Mouse (Mus musculus) ES-E14 (cell line): Measurements from ENCODE around the gene Amdhd1. TPM values are rescaled to one million over a fixed set of nuclear protein-coding genes. Genes with fewer than 3 reads are reported as not detected.

ENCODE experiments used
- DNase-seq: peaks from one replicate; pipeline ENCODE4 v3.0.0-alpha.2; 2013; ENCODE audit warnings: low read depth, low spot score
- H3K27ac ChIP-seq: 2 replicates; pipeline ENCODE4 v1.5.1; 2012; ENCODE audit warnings: low read depth, mild to moderate bottlenecking, low read length, moderate library complexity, mixed read lengths; ENCODE audit not compliant: poor library complexity, insufficient read depth, severe bottlenecking
- H3K36me3 ChIP-seq: 2 replicates; pipeline ENCODE4 v1.6.1; 2012; ENCODE audit warnings: mild to moderate bottlenecking, low read length, moderate library complexity, mixed read lengths; ENCODE audit not compliant: control insufficient read depth, poor library complexity, insufficient read depth, severe bottlenecking
- H3K4me1 ChIP-seq, 2 experiments: fragments of 150-350 bp in 1 of 2; sonication (generic) in 1 of 2; 2 replicates each; pipeline ENCODE4 v1.6.1; 2012; ENCODE audit warnings: low read length in 2 of 2, mild to moderate bottlenecking in 1 of 2, mixed read lengths in 1 of 2; ENCODE audit not compliant: control insufficient read depth in 2 of 2, insufficient read depth in 2 of 2, poor library complexity in 1 of 2
- H3K4me3 ChIP-seq, 2 experiments: fragments of 150-350 bp in 1 of 2; sonication (generic) in 1 of 2; 2 replicates each; pipeline ENCODE4 v1.5.1; 2012; ENCODE audit warnings: low read length in 2 of 2, low read depth in 1 of 2, mild to moderate bottlenecking in 1 of 2, mixed read lengths in 1 of 2; ENCODE audit not compliant: insufficient read depth in 1 of 2, poor library complexity in 1 of 2, severe bottlenecking in 1 of 2
- H3K9ac ChIP-seq: 2 replicates; pipeline ENCODE4 v1.6.1; 2012; ENCODE audit warnings: low read depth, mild to moderate bottlenecking, low read length, mixed read lengths; ENCODE audit not compliant: poor library complexity, insufficient read depth, severe bottlenecking
- H3K9me3 ChIP-seq: fragments of 150-350 bp; sonication (generic); 2 replicates; pipeline ENCODE4 v1.6.1; 2012; ENCODE audit warnings: low read depth, mild to moderate bottlenecking, low read length; ENCODE audit not compliant: control insufficient read depth, insufficient read depth
- CHD2 ChIP-seq: IDR thresholded peaks from 2 replicates; pipeline ENCODE4 v1.6.1; 2014; ENCODE audit warnings: mild to moderate bottlenecking, low read depth, low read length, inconsistent platforms
- HCFC1 ChIP-seq: IDR thresholded peaks from 2 replicates; pipeline ENCODE4 v1.6.1; 2012; ENCODE audit warnings: low read length, inconsistent platforms, borderline replicate concordance; ENCODE audit not compliant: insufficient read depth
- MAFK ChIP-seq: IDR thresholded peaks from 2 replicates; pipeline ENCODE4 v1.6.1; 2014; ENCODE audit warnings: mild to moderate bottlenecking, low read depth, low read length, inconsistent platforms; ENCODE audit not compliant: insufficient read depth
- ZC3H11A ChIP-seq: IDR thresholded peaks from 2 replicates; pipeline ENCODE4 v1.6.1; 2012; ENCODE audit warnings: low read depth, mild to moderate bottlenecking, inconsistent platforms, low read length, borderline replicate concordance
- ZNF384 ChIP-seq: IDR thresholded peaks from 2 replicates; pipeline ENCODE4 v1.6.1; 2012; ENCODE audit warnings: low read depth, low read length, inconsistent platforms
- in situ Hi-C, 2 experiments: fragments of 600-800 bp; cut with MboI; formaldehyde crosslinking; loops; one replicate each; pipeline ENCODE4 v1.15.1; 2025; ENCODE audit warnings: low sequenced_read_pairs in 2 of 2, inconsistent platforms in 1 of 2; ENCODE audit not compliant: unreplicated experiment in 2 of 2
- total RNA-seq: library from RNA; depleted of rRNA; stranded (reverse); fragments of 300-350 nt; gene quantifications from 2 replicates; pipeline ENCODE4 v1.2.3, GENCODE M21; 2012

Amdhd1 gene
- total RNA-seq, 1 experiment = 0.40 TPM

DNA sequence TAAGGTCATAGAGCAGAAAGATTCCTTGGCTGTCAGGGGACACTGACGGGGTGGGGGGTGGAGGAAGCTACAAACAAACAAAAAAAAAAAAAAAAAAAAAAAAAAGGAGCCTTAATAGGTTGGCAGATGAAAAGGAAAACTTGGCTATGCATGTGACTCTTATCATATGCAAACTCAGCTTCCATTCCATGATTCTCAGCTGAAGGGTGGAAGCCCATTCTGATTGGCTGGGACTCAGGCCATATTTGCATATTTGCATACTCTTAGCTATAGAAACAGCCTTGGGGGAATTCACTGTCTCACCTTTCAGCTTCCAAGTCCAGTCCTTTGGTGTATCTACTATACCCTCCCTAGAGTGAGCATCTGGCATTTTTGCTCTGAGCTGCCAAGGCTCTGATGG lies 24.4 kb downstream of the Amdhd1 start:
- TF ChIP-seq ZC3H11A = no peak
- TF ChIP-seq HCFC1 = no peak
- TF ChIP-seq CHD2 = no peak
- no peak for TF ChIP-seq ZNF384
- no peak for TF ChIP-seq MAFK
- no peak for DNase-seq
- H3K4me3 ChIP-seq = no peak overlapping the region
- no peaks in the 10 kb centered on the region for H3K36me3 ChIP-seq
- H3K27ac ChIP-seq = no peak overlapping the region
- no peak overlapping the region for H3K9ac ChIP-seq
- in situ Hi-C loops = no loop called here
- no peaks in the 10 kb centered on the region for H3K4me1 ChIP-seq
- H3K9me3 ChIP-seq = no peaks in the 10 kb centered on the region

GRCm38 (mm10) chr10:93509532-93510153 lies 30.2 kb downstream of the Amdhd1 start:
- Histone ChIP-seq H3K9me3 (no peaks in the 10 kb centered on the region), H3K4me1 (no peaks in the 10 kb centered on the region), H3K4me3 (no peak overlapping the region), H3K36me3 (no peaks in the 10 kb centered on the region), H3K27ac (no peak overlapping the region), H3K9ac (no peak overlapping the region)
- in situ Hi-C loops = no loop called here
- no peak for TF ChIP-seq MAFK
- no peak for TF ChIP-seq HCFC1
- no peak for TF ChIP-seq ZC3H11A
- no peak for TF ChIP-seq ZNF384
- no peak for TF ChIP-seq CHD2
- no peak for DNase-seq

- Histone ChIP-seq H3K9me3 (no peaks in the 10 kb centered on the region), H3K4me3 (no peak overlapping the region), H3K36me3 (no peaks in the 10 kb centered on the region), H3K4me1 (no peaks in the 10 kb centered on the region), H3K9ac (no peak overlapping the region), H3K27ac (no peak overlapping the region)
- DNase-seq = no peak
- in situ Hi-C loops = no loop called here
- TF ChIP-seq HCFC1 (no peak), ZC3H11A (no peak), ZNF384 (no peak), MAFK (no peak), CHD2 (no peak)
These were observed 31.4 kb downstream of the Amdhd1 start for GRCm38 (mm10) chr10:93508383-93508970.

- DNase-seq = no peak
- Histone ChIP-seq H3K36me3 (no peaks in the 10 kb centered on the region), H3K9me3 (no peaks in the 10 kb centered on the region), H3K4me1 (no peaks in the 10 kb centered on the region), H3K27ac (no peak overlapping the region), H3K4me3 (peak overlapping the region in 1 of 2 experiments; percentile 28; a peak in 2 of 4 replicates), H3K9ac (no peak overlapping the region)
- TF ChIP-seq HCFC1 = no peak
- no peak for TF ChIP-seq ZNF384
- TF ChIP-seq ZC3H11A = no peak
- no peak for TF ChIP-seq MAFK
- no peak for TF ChIP-seq CHD2
- in situ Hi-C loops = no loop called here
These were observed 38.5 kb downstream of the Amdhd1 start for GRCm38 (mm10) chr10:93501346-93501745.

GRCm38 (mm10) chr10:93500864-93501263 lies 39.0 kb downstream of the Amdhd1 start:
- peak overlapping the region in 1 of 2 experiments; percentile 28; a peak in 1 of 4 replicates for H3K4me3 ChIP-seq
- H3K4me1 ChIP-seq = no peaks in the 10 kb centered on the region
- H3K9ac ChIP-seq = no peak overlapping the region
- H3K27ac ChIP-seq = no peak overlapping the region
- H3K36me3 ChIP-seq = no peaks in the 10 kb centered on the region
- no peaks in the 10 kb centered on the region for H3K9me3 ChIP-seq
- TF ChIP-seq CHD2 (no peak), MAFK (no peak), HCFC1 (no peak)
- no peak for DNase-seq
- in situ Hi-C loops = no loop called here
